Mouse (Mus musculus): ENCODE measurements around the gene Gm49510.

The Gm49510 gene

GRCm38 (mm10) chr15:78942663-78943062 is 43.2 kb downstream of the Gm49510 start:
- DNase-seq (ENCODE audit: low spot score in 2 of 2): peak; percentile 51 to 61

- DNase-seq (ENCODE audit: low spot score in 2 of 2): no peak
Observed at GRCm38 (mm10) chr15:78946232-78946631, 46.8 kb downstream of the Gm49510 start.

GRCm38 (mm10) chr15:78947657-78948056 is 48.2 kb downstream of the Gm49510 start, which contains the start of gene Triobp:
Gene Triobp (plus strand): TSS chr15:78947724.
- peak; percentile 80 to 84 for DNase-seq (ENCODE audit: low spot score in 2 of 2)

GRCm38 (mm10) chr15:78948152-78948725 is 48.8 kb downstream of the Gm49510 start:
- no peak for DNase-seq (ENCODE audit: low spot score in 2 of 2)

GRCm38 (mm10) chr15:78948883-78949282 is 49.4 kb downstream of the Gm49510 start:
- no peak for DNase-seq (ENCODE audit: low spot score in 2 of 2)

- DNase-seq (ENCODE audit: low spot score in 2 of 2): no peak
Observed at GRCm38 (mm10) chr15:78955663-78956062, 56.2 kb downstream of the Gm49510 start.

GRCm38 (mm10) chr15:78956351-78956750 is 56.9 kb downstream of the Gm49510 start:
- no peak for DNase-seq (ENCODE audit: low spot score in 2 of 2)

- DNase-seq (ENCODE audit: low spot score in 2 of 2): no peak
Observed at GRCm38 (mm10) chr15:78957021-78957420, 57.6 kb downstream of the Gm49510 start.

- no peak for DNase-seq (ENCODE audit: low spot score in 2 of 2)
Observed at GRCm38 (mm10) chr15:78959537-78959936, 60.1 kb downstream of the Gm49510 start.

GRCm38 (mm10) chr15:78960088-78960487 is 60.6 kb downstream of the Gm49510 start:
- DNase-seq (ENCODE audit: low spot score in 2 of 2): no peak

- DNase-seq (ENCODE audit: low spot score in 2 of 2): no peak
Observed at GRCm38 (mm10) chr15:78962885-78963284, 63.4 kb downstream of the Gm49510 start.

Measured in right cerebral cortex, postnatal 36 days (tissue).